Mouse (Mus musculus): ENCODE results near the gene Htr2c. TPM values are rescaled to one million over a fixed set of nuclear protein-coding genes. Genes with fewer than 3 reads are reported as not detected.

The Htr2c gene
- polyA plus RNA-seq, 1 experiment from 2014 or later = not detected

DNA sequence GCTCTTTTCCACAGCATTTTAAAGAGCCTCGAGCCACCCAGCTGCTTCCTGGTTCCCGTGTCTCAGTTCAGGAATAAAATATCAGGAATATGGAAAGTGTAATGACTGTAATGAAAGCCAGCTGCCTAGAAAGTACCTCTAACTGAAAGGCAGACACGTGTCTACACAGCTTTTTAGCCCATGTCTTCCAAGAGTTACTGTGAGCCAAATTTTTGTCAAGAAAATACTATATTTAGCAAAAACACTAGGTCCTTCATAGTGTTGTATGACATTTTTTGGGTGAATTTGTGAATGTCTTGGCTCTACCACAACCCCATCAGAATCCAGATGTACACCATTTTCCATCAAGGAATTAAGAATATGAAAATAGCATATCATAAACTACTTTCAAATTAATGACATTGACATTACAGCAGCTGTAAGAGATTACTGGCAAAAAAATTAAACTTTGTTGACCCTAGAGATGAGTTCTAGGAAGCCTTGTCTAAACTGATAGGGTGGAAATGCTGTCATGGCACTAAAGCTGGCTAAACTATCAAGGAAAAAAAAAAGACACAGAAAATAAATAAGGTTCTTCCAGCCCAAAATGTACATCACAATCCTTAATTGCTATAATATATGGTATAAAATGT lies 255.2 kb downstream of the Htr2c start:
- 56% methylated on average over 3 of the region's 3 CpGs for WGBS
- Histone ChIP-seq H3K9me3 (no peaks in the 10 kb centered on the region), H3K27me3 (replicated peaks) (no peaks in the 10 kb centered on the region), H3K4me3 (replicated peaks) (no peak overlapping the region), H3K4me1 (replicated peaks) (no peaks in the 10 kb centered on the region), H3K9ac (no peak overlapping the region), H3K36me3 (no peaks in the 10 kb centered on the region), H3K27ac (no peak overlapping the region), H3K4me2 (replicated peaks) (no peak overlapping the region)
- ATAC-seq = no peak

DNA sequence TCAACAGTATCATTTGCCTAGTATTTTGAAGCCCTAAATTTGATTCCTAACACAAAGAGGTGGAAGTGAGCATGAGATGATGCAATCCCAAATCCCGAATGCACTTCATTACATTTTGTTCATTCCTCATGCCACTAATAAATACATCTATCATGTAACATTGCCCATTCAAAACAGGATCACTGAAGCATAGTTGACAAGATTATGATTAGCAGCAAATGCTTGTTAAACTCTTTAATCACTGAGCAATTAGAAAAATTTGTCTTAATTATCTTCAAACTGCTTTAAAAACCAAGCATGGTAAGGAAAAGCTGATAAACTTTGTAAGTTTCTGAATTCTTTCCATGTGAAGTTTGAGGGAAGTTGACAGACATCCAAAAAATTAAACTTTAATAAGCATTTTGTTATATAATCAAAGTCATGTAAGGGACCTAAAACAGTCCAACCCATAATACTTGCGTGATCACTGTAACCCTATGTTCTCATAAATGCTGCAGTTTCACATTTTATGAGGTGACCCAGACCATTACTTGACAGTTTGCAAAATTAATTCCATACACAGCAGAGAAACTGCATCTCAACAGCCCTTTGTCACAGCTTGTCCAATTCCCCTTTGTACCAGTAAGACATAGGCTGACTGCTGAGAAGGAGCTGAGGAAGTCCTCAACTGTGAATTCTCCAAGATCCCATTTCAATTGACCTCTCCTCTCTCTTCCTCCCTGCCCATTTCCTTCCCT lies 276.7 kb downstream of the Htr2c start:
- Histone ChIP-seq H3K9me3 (no peaks in the 10 kb centered on the region), H3K4me3 (replicated peaks) (no peak overlapping the region), H3K9ac (no peak overlapping the region), H3K4me2 (replicated peaks) (no peak overlapping the region), H3K36me3 (no peaks in the 10 kb centered on the region), H3K4me1 (replicated peaks) (no peaks in the 10 kb centered on the region), H3K27ac (no peak overlapping the region), H3K27me3 (replicated peaks) (no peaks in the 10 kb centered on the region)
- no peak for ATAC-seq
- WGBS = 69% methylated on average over 2 of the region's 2 CpGs

MicroRNAs within 50 kb of the gene (microRNA counts, 519-probe panel; counts per million panel counts)
- microRNA mmu-miR-448 (2,318 counts per million, percentile 60 among the panel's probes with 10 or more counts), microRNA mmu-miR-764-3p (1,894 counts per million, percentile 41 among the panel's probes with 10 or more counts), microRNA mmu-miR-764-5p (2,137 counts per million, percentile 51 among the panel's probes with 10 or more counts)
